Mouse (Mus musculus): ENCODE measurements at regions not wholly inside any gene's neighbourhood (a gene's known extent, or its start where the extent isn't known, plus 50 kb on each side); places are given as distances from the start of the nearest gene placed in this dataset.

DNA sequence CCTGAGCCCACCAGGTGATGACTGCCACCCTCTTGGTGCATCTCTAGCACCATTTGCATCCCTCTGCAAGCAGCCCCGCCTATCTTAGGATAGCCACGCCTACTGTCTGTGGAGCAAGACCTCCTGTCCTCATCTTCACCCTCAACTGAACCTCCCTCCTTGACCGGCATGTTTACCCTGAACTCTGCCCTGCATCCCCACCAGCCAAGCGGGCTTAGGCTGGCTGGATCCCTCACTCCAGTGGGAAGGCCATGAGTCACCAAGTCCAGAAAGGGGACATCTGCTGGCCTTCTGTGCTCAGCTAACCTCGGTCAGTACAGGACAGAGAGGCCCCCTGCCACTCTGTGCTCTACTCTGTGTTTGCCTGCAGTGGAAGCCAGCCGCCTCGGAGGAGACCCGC, 96.0 kb upstream of the Wnt4 start:
- Histone ChIP-seq H3K4me3 (ENCODE audit: low read depth, low read length) (no peak overlapping the region), H3K4me1 (ENCODE audit: control insufficient read depth, insufficient read depth, low read length) (peaks cover 6% of the 10 kb centered on the region; the same call in 1 of the 2 replicates), H3K9me3 (ENCODE audit: control insufficient read depth, low read length) (no peaks in the 10 kb centered on the region), H3K27ac (replicated peaks; ENCODE audit: low read depth, low read length) (no peak overlapping the region), H3K4me2 (ENCODE audit: low read depth, low read length) (no peak overlapping the region), H3K27me3 (replicated peaks; ENCODE audit: control insufficient read depth, insufficient read depth, low read length) (no peaks in the 10 kb centered on the region), H3K36me3 (ENCODE audit: control insufficient read depth, insufficient read depth, low read length) (no peaks in the 10 kb centered on the region), H3K9ac (ENCODE audit: low read depth, low read length) (no peak overlapping the region)
- 64% methylated on average over 8 of the region's 8 CpGs for WGBS
- no peak for ATAC-seq (ENCODE audit: low read depth)
- no peak for DNase-seq (ENCODE audit: low spot score)

DNA sequence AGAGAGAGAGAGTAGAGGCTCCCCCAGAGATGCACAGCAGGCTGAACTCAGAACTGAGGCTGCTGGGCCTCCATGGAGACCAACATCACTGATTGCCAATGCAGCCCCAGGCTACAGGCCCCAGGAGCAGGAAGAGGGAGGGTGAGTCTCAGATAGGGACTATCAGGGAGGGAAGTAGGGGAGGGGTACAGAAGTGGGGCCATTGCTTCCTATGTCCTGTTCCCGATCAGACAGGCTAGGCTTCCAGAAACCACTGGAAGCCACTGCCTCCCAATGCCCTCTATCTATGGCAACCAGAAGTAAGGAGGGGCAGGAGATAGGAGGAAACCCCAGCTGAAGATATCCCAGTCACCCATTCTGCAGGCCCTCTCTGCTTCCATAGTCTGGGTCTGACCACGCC, 97.2 kb upstream of the Wnt4 start:
- no peaks in the 10 kb centered on the region for H3K27me3 ChIP-seq (replicated peaks; ENCODE audit: control insufficient read depth, insufficient read depth, low read length)
- no peak for ATAC-seq (ENCODE audit: low read depth)
- DNase-seq (ENCODE audit: low spot score) = no peak
- H3K9me3 ChIP-seq (ENCODE audit: control insufficient read depth, low read length) = no peaks in the 10 kb centered on the region
- no peak overlapping the region for H3K4me3 ChIP-seq (ENCODE audit: low read depth, low read length)
- WGBS = 83% methylated on average over 2 of the region's 2 CpGs
- H3K27ac ChIP-seq (replicated peaks; ENCODE audit: low read depth, low read length) = no peak overlapping the region
- H3K4me2 ChIP-seq (ENCODE audit: low read depth, low read length) = no peak overlapping the region
- peaks cover 6% of the 10 kb centered on the region; the same call in 1 of the 2 replicates for H3K4me1 ChIP-seq (ENCODE audit: control insufficient read depth, insufficient read depth, low read length)
- H3K36me3 ChIP-seq (ENCODE audit: control insufficient read depth, insufficient read depth, low read length) = no peaks in the 10 kb centered on the region
- H3K9ac ChIP-seq (ENCODE audit: low read depth, low read length) = no peak overlapping the region

GRCm38 (mm10) chr4:137178833-137179232, 98.5 kb upstream of the Wnt4 start:
- DNase-seq (ENCODE audit: low spot score) (peak; percentile 41), ATAC-seq (ENCODE audit: low read depth) (no peak)
- H3K36me3 ChIP-seq (ENCODE audit: control insufficient read depth, insufficient read depth, low read length) = no peaks in the 10 kb centered on the region
- no peak overlapping the region for H3K4me2 ChIP-seq (ENCODE audit: low read depth, low read length)
- 53% methylated on average over 3 of the region's 3 CpGs for WGBS
- no peaks in the 10 kb centered on the region for H3K27me3 ChIP-seq (replicated peaks; ENCODE audit: control insufficient read depth, insufficient read depth, low read length)
- H3K4me3 ChIP-seq (ENCODE audit: low read depth, low read length) = no peak overlapping the region
- H3K9me3 ChIP-seq (ENCODE audit: control insufficient read depth, low read length) = no peaks in the 10 kb centered on the region
- H3K27ac ChIP-seq (replicated peaks; ENCODE audit: low read depth, low read length) = no peak overlapping the region
- H3K9ac ChIP-seq (ENCODE audit: low read depth, low read length) = no peak overlapping the region
- no peaks in the 10 kb centered on the region for H3K4me1 ChIP-seq (ENCODE audit: control insufficient read depth, insufficient read depth, low read length)

DNA sequence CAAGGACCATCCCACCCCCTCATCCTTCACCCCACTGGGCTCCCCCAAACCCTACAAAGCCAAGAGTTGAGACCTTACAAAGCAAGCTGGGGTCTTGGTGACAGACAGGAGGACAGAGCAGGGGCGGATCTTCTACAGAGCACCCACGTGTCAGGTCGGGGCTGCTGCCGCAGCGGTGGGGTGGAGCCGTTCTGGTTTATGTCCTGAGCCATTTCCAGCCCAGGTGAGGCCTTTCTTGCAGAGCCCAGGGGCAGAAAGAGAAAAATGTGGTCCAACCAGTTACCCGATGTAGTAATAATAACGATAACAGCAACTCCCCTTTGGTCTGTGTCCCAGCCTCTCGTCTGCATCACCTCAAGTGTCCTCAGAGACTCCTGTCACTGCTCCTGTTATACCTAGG, 112.4 kb upstream of the Wnt4 start:
- peak; percentile 83 for ATAC-seq (ENCODE audit: low read depth)

DNA sequence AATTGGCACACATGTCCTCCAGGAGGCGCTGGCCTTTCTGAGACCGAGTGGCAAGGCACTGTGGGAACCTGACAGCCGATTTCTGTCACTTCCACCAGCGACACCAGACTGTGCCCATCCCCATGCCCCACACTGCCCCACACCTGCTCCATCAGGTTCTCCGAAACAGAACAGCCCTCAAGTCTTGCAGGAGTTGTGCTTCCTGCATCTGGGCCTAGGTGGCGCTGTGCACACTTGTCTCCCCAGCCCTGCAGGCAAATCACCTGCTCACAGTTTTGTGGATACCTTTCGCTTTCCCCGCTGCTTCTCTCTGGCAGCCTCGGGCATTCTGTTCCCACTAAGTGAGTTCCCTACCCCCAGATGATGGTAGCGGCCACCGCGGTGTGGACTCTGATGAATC, 112.9 kb upstream of the Wnt4 start:
- Histone ChIP-seq H3K9me3 (ENCODE audit: control insufficient read depth, low read length) (no peaks in the 10 kb centered on the region), H3K27ac (replicated peaks; ENCODE audit: low read depth, low read length) (no peak overlapping the region), H3K36me3 (ENCODE audit: control insufficient read depth, insufficient read depth, low read length) (no peaks in the 10 kb centered on the region), H3K4me2 (ENCODE audit: low read depth, low read length) (peak overlapping the region; percentile 50), H3K4me3 (ENCODE audit: low read depth, low read length) (peak overlapping the region; percentile 23; the same call in 1 of the 2 replicates), H3K4me1 (ENCODE audit: control insufficient read depth, insufficient read depth, low read length) (0 out of 2 replicates have a peak, but pooled peaks cover 4% of the 10 kb centered on the region), H3K9ac (ENCODE audit: low read depth, low read length) (peak overlapping the region; percentile 32; the same call in 1 of the 2 replicates), H3K27me3 (replicated peaks; ENCODE audit: control insufficient read depth, insufficient read depth, low read length) (peaks cover 5% of the 10 kb centered on the region; the same call in 1 of the 2 replicates)
- peak; percentile 64 for ATAC-seq (ENCODE audit: low read depth)
- DNase-seq (ENCODE audit: low spot score) = peak; percentile 87
- 5% methylated on average over 12 of the region's 12 CpGs for WGBS

More for the DNA sequence above, 112.4 kb upstream of the Wnt4 start:
- Histone ChIP-seq H3K36me3 (ENCODE audit: control insufficient read depth, insufficient read depth, low read length) (no peaks in the 10 kb centered on the region), H3K27ac (replicated peaks; ENCODE audit: low read depth, low read length) (no peak overlapping the region), H3K4me3 (ENCODE audit: low read depth, low read length) (peak overlapping the region; percentile 23; the same call in 1 of the 2 replicates), H3K4me1 (ENCODE audit: control insufficient read depth, insufficient read depth, low read length) (0 out of 2 replicates have a peak, but pooled peaks cover 4% of the 10 kb centered on the region), H3K9ac (ENCODE audit: low read depth, low read length) (peak overlapping the region; percentile 32; the same call in 1 of the 2 replicates), H3K4me2 (ENCODE audit: low read depth, low read length) (peak overlapping the region; percentile 50), H3K9me3 (ENCODE audit: control insufficient read depth, low read length) (no peaks in the 10 kb centered on the region), H3K27me3 (replicated peaks; ENCODE audit: control insufficient read depth, insufficient read depth, low read length) (peaks cover 5% of the 10 kb centered on the region; the same call in 1 of the 2 replicates)
- DNase-seq (ENCODE audit: low spot score) = peak; percentile 86
- 40% methylated on average over 8 of the region's 9 CpGs for WGBS

- Histone ChIP-seq H3K27me3 (replicated peaks; ENCODE audit: control insufficient read depth, insufficient read depth, low read length) (peaks cover 5% of the 10 kb centered on the region; the same call in 1 of the 2 replicates), H3K4me2 (ENCODE audit: low read depth, low read length) (peak overlapping the region; percentile 50), H3K4me3 (ENCODE audit: low read depth, low read length) (no peak overlapping the region), H3K36me3 (ENCODE audit: control insufficient read depth, insufficient read depth, low read length) (no peaks in the 10 kb centered on the region), H3K9ac (ENCODE audit: low read depth, low read length) (no peak overlapping the region), H3K27ac (replicated peaks; ENCODE audit: low read depth, low read length) (no peak overlapping the region), H3K9me3 (ENCODE audit: control insufficient read depth, low read length) (no peaks in the 10 kb centered on the region), H3K4me1 (ENCODE audit: control insufficient read depth, insufficient read depth, low read length) (0 out of 2 replicates have a peak, but pooled peaks cover 4% of the 10 kb centered on the region)
- no peak for ATAC-seq (ENCODE audit: low read depth)
- DNase-seq (ENCODE audit: low spot score) = no peak
- WGBS = 58% methylated on average over 12 of the region's 12 CpGs
Observed at GRCm38 (mm10) chr4:137163962-137164361, 113.3 kb upstream of the Wnt4 start.

DNA sequence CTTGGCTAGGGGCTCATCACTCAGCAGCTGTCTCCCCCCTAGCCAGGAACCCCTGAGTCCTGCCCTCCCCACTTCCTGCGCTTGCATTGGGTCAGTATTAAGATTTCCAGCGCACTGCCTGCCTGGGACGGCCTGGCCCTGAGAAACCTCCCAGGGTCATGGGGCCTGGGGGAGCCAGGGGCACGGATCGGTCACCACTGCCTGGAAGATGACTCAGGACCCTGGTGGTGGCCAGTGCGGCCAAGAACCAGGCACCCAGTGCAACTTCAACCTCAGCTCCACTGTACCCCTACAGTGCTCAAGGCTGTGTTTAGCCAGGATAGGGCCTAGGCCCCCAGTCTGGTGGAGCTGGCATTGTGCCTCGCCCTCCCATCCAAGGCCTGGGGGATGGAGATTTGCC, 111.9 kb upstream of the Zbtb40 start:
- H3K4me3 ChIP-seq (ENCODE audit: low read depth, low read length) = no peak overlapping the region
- ATAC-seq (ENCODE audit: low read depth) = no peak
- no peak overlapping the region for H3K27ac ChIP-seq (replicated peaks; ENCODE audit: low read depth, low read length)
- H3K36me3 ChIP-seq (ENCODE audit: control insufficient read depth, insufficient read depth, low read length) = no peaks in the 10 kb centered on the region
- 93% methylated on average over 7 of the region's 7 CpGs for WGBS
- H3K9ac ChIP-seq (ENCODE audit: low read depth, low read length) = no peak overlapping the region
- H3K4me1 ChIP-seq (ENCODE audit: control insufficient read depth, insufficient read depth, low read length) = no peaks in the 10 kb centered on the region
- H3K4me2 ChIP-seq (ENCODE audit: low read depth, low read length) = no peak overlapping the region
- no peak for DNase-seq (ENCODE audit: low spot score)
- H3K27me3 ChIP-seq (replicated peaks; ENCODE audit: control insufficient read depth, insufficient read depth, low read length) = peaks cover 5% of the 10 kb centered on the region; the same call in 1 of the 2 replicates
- no peaks in the 10 kb centered on the region for H3K9me3 ChIP-seq (ENCODE audit: control insufficient read depth, low read length)

DNA sequence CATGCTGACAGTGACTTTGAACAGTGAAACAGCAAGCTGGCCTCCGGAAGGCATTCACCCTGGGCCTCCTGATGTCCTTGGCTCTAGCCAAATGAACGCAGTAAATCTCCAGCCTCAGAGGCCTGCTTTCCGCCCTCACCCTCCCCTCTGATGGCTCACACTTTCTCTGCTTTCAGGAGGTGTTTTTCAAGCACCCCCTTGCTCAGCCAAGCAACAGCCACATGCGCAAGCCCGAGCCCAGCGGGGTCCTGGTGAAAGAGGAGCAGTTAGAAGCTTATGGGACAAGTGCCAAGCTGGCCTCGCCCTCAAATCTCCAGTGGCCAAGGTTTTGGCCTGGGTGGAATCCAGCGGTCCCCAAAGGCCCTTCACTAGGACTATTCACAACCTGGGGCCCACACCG, 109.6 kb upstream of the Zbtb40 start:
- no peak for DNase-seq (ENCODE audit: low spot score)
- H3K27me3 ChIP-seq (replicated peaks; ENCODE audit: control insufficient read depth, insufficient read depth, low read length) = no peaks in the 10 kb centered on the region
- H3K9ac ChIP-seq (ENCODE audit: low read depth, low read length) = no peak overlapping the region
- 73% methylated on average over 9 of the region's 9 CpGs for WGBS
- no peaks in the 10 kb centered on the region for H3K9me3 ChIP-seq (ENCODE audit: control insufficient read depth, low read length)
- H3K4me1 ChIP-seq (ENCODE audit: control insufficient read depth, insufficient read depth, low read length) = no peaks in the 10 kb centered on the region
- ATAC-seq (ENCODE audit: low read depth) = no peak; the same call in 1 of the 2 replicates
- no peak overlapping the region for H3K4me2 ChIP-seq (ENCODE audit: low read depth, low read length)
- no peak overlapping the region for H3K4me3 ChIP-seq (ENCODE audit: low read depth, low read length)
- H3K27ac ChIP-seq (replicated peaks; ENCODE audit: low read depth, low read length) = no peak overlapping the region
- no peaks in the 10 kb centered on the region for H3K36me3 ChIP-seq (ENCODE audit: control insufficient read depth, insufficient read depth, low read length)

DNA sequence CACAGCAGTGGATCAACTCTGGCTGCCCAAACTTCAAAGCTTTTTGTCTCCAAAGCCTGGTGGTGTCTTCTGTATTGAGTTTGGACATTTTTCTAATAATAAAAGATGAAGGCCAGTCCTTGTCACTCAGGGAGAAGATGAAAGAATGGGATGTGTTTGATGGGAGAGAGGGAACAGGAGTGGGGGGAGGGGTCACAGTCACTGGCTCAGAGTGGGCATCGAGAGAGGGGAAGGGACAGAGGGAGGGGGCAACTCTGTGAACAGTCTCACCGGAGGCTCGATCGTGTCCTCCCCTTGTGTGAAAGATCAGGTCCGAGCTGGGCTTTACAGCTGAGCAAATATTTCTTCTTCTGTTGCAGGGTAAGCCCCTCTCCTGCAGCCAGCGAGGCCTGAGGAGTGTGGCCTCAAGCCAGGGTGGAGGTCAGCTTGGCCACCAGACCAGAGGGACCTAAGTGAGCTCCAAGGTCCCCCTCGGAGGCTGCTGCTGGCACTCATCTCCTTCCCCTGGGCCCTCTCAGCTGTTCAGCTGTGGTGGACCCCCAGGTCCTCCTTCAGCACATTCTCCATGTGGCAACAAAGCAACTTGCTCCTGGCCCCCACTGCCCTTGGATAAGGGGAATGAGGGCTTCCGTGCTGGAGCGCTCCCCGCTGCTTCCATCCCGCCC, 108.0 kb upstream of the Zbtb40 start:
- no peaks in the 10 kb centered on the region for H3K4me1 ChIP-seq (ENCODE audit: control insufficient read depth, insufficient read depth, low read length)
- DNase-seq (ENCODE audit: low spot score) = no peak
- H3K4me2 ChIP-seq (ENCODE audit: low read depth, low read length) = no peak overlapping the region
- no peaks in the 10 kb centered on the region for H3K36me3 ChIP-seq (ENCODE audit: control insufficient read depth, insufficient read depth, low read length)
- 64% methylated on average over 11 of the region's 11 CpGs for WGBS
- H3K9ac ChIP-seq (ENCODE audit: low read depth, low read length) = no peak overlapping the region
- H3K27ac ChIP-seq (replicated peaks; ENCODE audit: low read depth, low read length) = no peak overlapping the region
- H3K9me3 ChIP-seq (ENCODE audit: control insufficient read depth, low read length) = peaks cover 6% of the 10 kb centered on the region; the same call in 1 of the 2 replicates
- no peak overlapping the region for H3K4me3 ChIP-seq (ENCODE audit: low read depth, low read length)
- no peak for ATAC-seq (ENCODE audit: low read depth)
- no peaks in the 10 kb centered on the region for H3K27me3 ChIP-seq (replicated peaks; ENCODE audit: control insufficient read depth, insufficient read depth, low read length)
